Mouse (Mus musculus): Measurements from ENCODE around the gene Tppp3. TPM values are rescaled to one million over a fixed set of nuclear protein-coding genes. Genes with fewer than 3 reads are reported as not detected.

The Tppp3 gene
- not detected for polyA plus RNA-seq (2014; fragmentation: Illumina TruSeq; extraction: RNeasy Lipid Tissue Mini Kit (QIAGEN cat#74804))

DNA sequence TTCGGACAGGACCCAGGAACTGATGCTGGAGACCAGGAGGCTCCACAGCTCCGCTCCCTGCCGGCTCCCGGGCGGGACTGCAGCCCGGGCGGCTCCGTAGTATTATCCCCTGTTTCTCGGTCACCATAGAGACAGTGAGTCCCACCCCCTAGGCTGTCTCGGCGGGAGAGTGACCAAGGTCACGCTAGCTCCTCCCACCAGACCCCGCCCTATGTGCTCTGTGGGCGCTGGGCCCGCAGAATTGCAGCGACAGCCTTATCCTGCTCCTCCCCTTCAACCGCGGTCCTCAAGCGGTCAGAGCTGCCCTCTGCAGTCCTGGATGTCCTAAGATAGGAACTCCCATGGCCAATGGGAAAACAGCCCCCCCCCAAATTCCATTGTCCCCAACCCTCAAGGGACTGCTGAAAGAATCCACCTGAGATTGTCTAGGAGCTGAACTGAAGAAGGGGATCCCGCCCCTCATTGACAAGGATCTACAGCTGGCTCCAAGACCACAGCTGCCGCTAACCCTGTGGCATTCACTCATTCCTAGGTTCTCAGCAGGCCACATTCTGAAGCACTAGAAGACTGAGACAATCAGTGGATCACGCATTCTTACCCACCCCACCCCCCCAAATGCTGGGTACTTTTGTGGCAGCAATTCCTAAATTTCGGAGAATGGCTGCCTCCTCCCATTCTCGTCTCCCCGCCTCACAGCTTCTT is at the start of gene Tppp3:
TSS of gene Tppp3 (minus strand) at position 213 of the 702 bp plus-strand sequence.

DNA sequence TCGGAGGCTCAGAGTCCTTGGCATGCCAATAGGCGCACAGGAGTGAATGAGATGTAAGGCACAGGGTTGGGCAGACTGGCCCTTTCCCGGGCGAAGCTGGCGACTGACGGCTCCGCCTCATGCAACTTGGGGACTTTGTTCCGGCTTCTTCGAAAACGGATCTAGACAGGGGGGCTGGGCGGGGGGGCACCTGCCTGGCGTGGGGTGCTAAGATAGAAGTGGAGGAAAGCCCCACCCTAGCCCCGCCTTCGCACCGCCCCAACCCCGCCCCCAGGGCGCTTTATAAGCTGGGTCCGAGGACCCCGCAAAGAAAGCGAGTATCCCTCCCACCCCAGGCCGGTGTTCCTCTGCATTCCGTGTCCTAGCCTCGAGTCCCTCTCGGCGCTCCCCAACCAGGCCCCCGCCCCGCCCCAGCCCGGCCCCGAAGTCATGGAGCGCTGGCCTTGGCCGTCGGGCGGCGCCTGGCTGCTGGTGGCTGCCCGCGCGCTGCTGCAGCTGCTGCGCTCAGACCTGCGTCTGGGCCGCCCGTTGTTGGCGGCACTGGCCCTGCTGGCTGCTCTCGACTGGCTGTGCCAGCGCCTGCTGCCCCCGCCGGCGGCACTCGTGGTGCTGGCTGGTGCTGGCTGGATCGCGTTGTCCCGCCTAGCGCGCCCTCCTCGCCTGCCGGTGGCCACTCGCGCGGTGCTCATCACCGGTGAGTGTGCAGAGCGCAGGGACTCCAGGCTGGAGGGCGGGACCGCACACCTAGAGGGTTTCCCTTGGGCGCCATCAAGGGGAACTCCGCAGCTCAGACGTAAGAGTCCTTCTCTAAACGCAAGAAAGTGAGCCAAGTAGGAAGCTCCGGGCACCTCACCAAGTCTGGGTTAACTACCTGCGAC is 47.3 kb upstream of the Tppp3 start, which contains the start of gene Hsd11b2:
TSS of gene Hsd11b2 (plus strand) at position 320 of the 878 bp plus-strand sequence.

DNA sequence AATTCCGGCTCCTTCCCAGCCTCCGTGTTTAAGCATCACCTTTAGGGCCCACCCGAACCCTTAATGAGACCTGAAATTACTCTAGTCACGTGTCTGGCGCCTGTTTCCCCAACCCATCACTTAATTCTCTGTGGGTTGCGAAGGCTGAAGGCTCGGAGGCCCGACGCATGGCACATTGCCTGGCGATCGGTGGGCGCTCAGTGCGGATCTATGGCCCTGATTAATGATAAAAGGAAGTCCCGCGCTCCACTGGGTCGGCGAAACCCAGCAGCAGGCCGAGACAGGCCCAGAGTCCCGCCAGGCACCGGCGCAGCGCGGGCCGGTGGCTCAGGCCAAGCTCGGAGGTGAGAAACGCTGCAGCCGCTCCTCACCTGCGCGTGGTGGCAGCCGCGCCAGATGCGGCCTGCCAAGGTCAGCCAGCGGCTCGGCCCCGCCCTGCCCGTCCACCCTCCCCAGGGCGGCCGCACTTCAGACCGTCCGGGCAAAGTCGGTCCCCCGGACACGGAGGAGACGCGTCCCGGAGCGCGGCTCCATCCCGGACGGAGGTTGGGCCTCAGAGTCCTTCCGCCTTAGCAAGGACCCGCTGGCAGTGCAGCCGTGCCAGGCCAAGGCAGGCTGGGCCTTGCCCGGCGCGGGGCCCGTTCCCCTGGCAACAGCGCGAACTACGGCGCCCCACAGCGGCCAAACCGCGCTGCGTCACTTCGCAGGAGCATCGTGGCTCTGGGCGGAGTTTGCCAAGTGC is 25.3 kb upstream of the Tppp3 start, which contains the start of gene Zdhhc1:
TSS of gene Zdhhc1 (minus strand) at position 464 of the 742 bp plus-strand sequence.

Other genes with a start within 250 kb of the Tppp3 start
- 67.4 TPM for gene D230025D16Rik, start 246.4 kb downstream of the Tppp3 start, polyA plus RNA-seq (2014; fragmentation: Illumina TruSeq; extraction: RNeasy Lipid Tissue Mini Kit (QIAGEN cat#74804))
- gene B3gnt9, start 216.4 kb downstream of the Tppp3 start, polyA plus RNA-seq (2014; fragmentation: Illumina TruSeq; extraction: RNeasy Lipid Tissue Mini Kit (QIAGEN cat#74804)) = 5.4 TPM
- 0.60 TPM for gene Tradd, start 206.9 kb downstream of the Tppp3 start, polyA plus RNA-seq (2014; fragmentation: Illumina TruSeq; extraction: RNeasy Lipid Tissue Mini Kit (QIAGEN cat#74804))
- gene Fbxl8, start 206.9 kb downstream of the Tppp3 start, polyA plus RNA-seq (2014; fragmentation: Illumina TruSeq; extraction: RNeasy Lipid Tissue Mini Kit (QIAGEN cat#74804)) = not detected
- not detected for gene Hsf4, start 201.7 kb downstream of the Tppp3 start, polyA plus RNA-seq (2014; fragmentation: Illumina TruSeq; extraction: RNeasy Lipid Tissue Mini Kit (QIAGEN cat#74804))
- not detected for gene Nol3, start 195.4 kb downstream of the Tppp3 start, polyA plus RNA-seq (2014; fragmentation: Illumina TruSeq; extraction: RNeasy Lipid Tissue Mini Kit (QIAGEN cat#74804))
- gene 4931428F04Rik, start 181.7 kb downstream of the Tppp3 start, polyA plus RNA-seq (2014; fragmentation: Illumina TruSeq; extraction: RNeasy Lipid Tissue Mini Kit (QIAGEN cat#74804)) = 1.3 TPM
- 0.40 TPM for gene Exoc3l, start 175.4 kb downstream of the Tppp3 start, polyA plus RNA-seq (2014; fragmentation: Illumina TruSeq; extraction: RNeasy Lipid Tissue Mini Kit (QIAGEN cat#74804))
- 3.7 TPM for gene E2f4, start 173.9 kb downstream of the Tppp3 start, polyA plus RNA-seq (2014; fragmentation: Illumina TruSeq; extraction: RNeasy Lipid Tissue Mini Kit (QIAGEN cat#74804))
- gene Elmo3, start 165.9 kb downstream of the Tppp3 start, polyA plus RNA-seq (2014; fragmentation: Illumina TruSeq; extraction: RNeasy Lipid Tissue Mini Kit (QIAGEN cat#74804)) = 0.63 TPM
- not detected for gene Lrrc29, start 145.2 kb downstream of the Tppp3 start, polyA plus RNA-seq (2014; fragmentation: Illumina TruSeq; extraction: RNeasy Lipid Tissue Mini Kit (QIAGEN cat#74804))
- gene Tmem208, start 145.2 kb downstream of the Tppp3 start, polyA plus RNA-seq (2014; fragmentation: Illumina TruSeq; extraction: RNeasy Lipid Tissue Mini Kit (QIAGEN cat#74804)) = 3.2 TPM
- 0.26 TPM for gene Fhod1, start 123.6 kb downstream of the Tppp3 start, polyA plus RNA-seq (2014; fragmentation: Illumina TruSeq; extraction: RNeasy Lipid Tissue Mini Kit (QIAGEN cat#74804))
- gene Slc9a5, start 122.7 kb downstream of the Tppp3 start, polyA plus RNA-seq (2014; fragmentation: Illumina TruSeq; extraction: RNeasy Lipid Tissue Mini Kit (QIAGEN cat#74804)) = not detected
- 0.37 TPM for gene Plekhg4, start 98.3 kb downstream of the Tppp3 start, polyA plus RNA-seq (2014; fragmentation: Illumina TruSeq; extraction: RNeasy Lipid Tissue Mini Kit (QIAGEN cat#74804))
- gene Kctd19, start 58.0 kb downstream of the Tppp3 start, polyA plus RNA-seq (2014; fragmentation: Illumina TruSeq; extraction: RNeasy Lipid Tissue Mini Kit (QIAGEN cat#74804)) = not detected
- 0.46 TPM for gene Lrrc36, start 58.0 kb downstream of the Tppp3 start, polyA plus RNA-seq (2014; fragmentation: Illumina TruSeq; extraction: RNeasy Lipid Tissue Mini Kit (QIAGEN cat#74804))
- 2.0 TPM for gene Zdhhc1, start 25.4 kb upstream of the Tppp3 start, polyA plus RNA-seq (2014; fragmentation: Illumina TruSeq; extraction: RNeasy Lipid Tissue Mini Kit (QIAGEN cat#74804))
- gene Hsd11b2, start 47.2 kb upstream of the Tppp3 start, polyA plus RNA-seq (2014; fragmentation: Illumina TruSeq; extraction: RNeasy Lipid Tissue Mini Kit (QIAGEN cat#74804)) = 7.0 TPM
- 13.5 TPM for gene Atp6v0d1, start 94.5 kb upstream of the Tppp3 start, polyA plus RNA-seq (2014; fragmentation: Illumina TruSeq; extraction: RNeasy Lipid Tissue Mini Kit (QIAGEN cat#74804))
- gene Ripor1, start 133.7 kb upstream of the Tppp3 start, polyA plus RNA-seq (2014; fragmentation: Illumina TruSeq; extraction: RNeasy Lipid Tissue Mini Kit (QIAGEN cat#74804)) = 0.63 TPM
- gene Ctcf, start 165.0 kb upstream of the Tppp3 start, polyA plus RNA-seq (2014; fragmentation: Illumina TruSeq; extraction: RNeasy Lipid Tissue Mini Kit (QIAGEN cat#74804)) = 134 TPM
- not detected for gene Agrp, start 165.9 kb upstream of the Tppp3 start, polyA plus RNA-seq (2014; fragmentation: Illumina TruSeq; extraction: RNeasy Lipid Tissue Mini Kit (QIAGEN cat#74804))
- gene Carmil2, start 214.7 kb upstream of the Tppp3 start, polyA plus RNA-seq (2014; fragmentation: Illumina TruSeq; extraction: RNeasy Lipid Tissue Mini Kit (QIAGEN cat#74804)) = not detected
- 1.3 TPM for gene Acd, start 229.6 kb upstream of the Tppp3 start, polyA plus RNA-seq (2014; fragmentation: Illumina TruSeq; extraction: RNeasy Lipid Tissue Mini Kit (QIAGEN cat#74804))
- not detected for gene Pard6a, start 229.6 kb upstream of the Tppp3 start, polyA plus RNA-seq (2014; fragmentation: Illumina TruSeq; extraction: RNeasy Lipid Tissue Mini Kit (QIAGEN cat#74804))
- not detected for gene 4933405L10Rik, start 236.1 kb upstream of the Tppp3 start, polyA plus RNA-seq (2014; fragmentation: Illumina TruSeq; extraction: RNeasy Lipid Tissue Mini Kit (QIAGEN cat#74804))
- 0.54 TPM for gene Enkd1, start 236.7 kb upstream of the Tppp3 start, polyA plus RNA-seq (2014; fragmentation: Illumina TruSeq; extraction: RNeasy Lipid Tissue Mini Kit (QIAGEN cat#74804))

Measured in ovary, adult 10 weeks (tissue).